Mouse (Mus musculus) kidney, postnatal 36 days (tissue): ENCODE data around the gene Tomm6.

Experiments
- DNase-seq, 2 experiments: peaks; one replicate each; pipeline ENCODE4 v3.0.0; 2021 to 2022; ENCODE audit warnings: mixed read lengths in 2 of 2

Tomm6 gene

GRCm38 (mm10) chr17:47688344-47688607, at the start of gene Tomm6:
Gene Tomm6 (minus strand): TSS chr17:47688386.
- no peak for DNase-seq

- peak; percentile 95 for DNase-seq
Observed at GRCm38 (mm10) chr17:47737271-47738065, 49.3 kb upstream of the Tomm6 start.

- peak; percentile 96 to 99 for DNase-seq
Observed at GRCm38 (mm10) chr17:47736856-47737255, 48.7 kb upstream of the Tomm6 start, which contains the start of gene Tfeb. Gene Tfeb (plus strand): TSS chr17:47737030.

- DNase-seq, result no peak
Observed at GRCm38 (mm10) chr17:47735553-47736100, 47.4 kb upstream of the Tomm6 start.

- DNase-seq, result no peak
Observed at GRCm38 (mm10) chr17:47730633-47731575, 42.7 kb upstream of the Tomm6 start.

- no peak for DNase-seq
Observed at GRCm38 (mm10) chr17:47726566-47726965, 38.4 kb upstream of the Tomm6 start, which contains the start of gene Pgc. Gene Pgc (plus strand): TSS chr17:47726842.

- DNase-seq, result no peak
Observed at GRCm38 (mm10) chr17:47721183-47721582, 33.0 kb upstream of the Tomm6 start.

GRCm38 (mm10) chr17:47715037-47715436, 26.9 kb upstream of the Tomm6 start:
- no peak for DNase-seq

GRCm38 (mm10) chr17:47712889-47713571, 24.8 kb upstream of the Tomm6 start:
- DNase-seq, result no peak

- no peak for DNase-seq
Observed at GRCm38 (mm10) chr17:47711883-47712282, 23.7 kb upstream of the Tomm6 start.

- DNase-seq, result no peak
Observed at GRCm38 (mm10) chr17:47710036-47710435, 21.9 kb upstream of the Tomm6 start.

GRCm38 (mm10) chr17:47708972-47709371, 20.8 kb upstream of the Tomm6 start:
- no peak for DNase-seq

- peak; percentile 45 to 61 for DNase-seq
Observed at GRCm38 (mm10) chr17:47707961-47708360, 19.8 kb upstream of the Tomm6 start.

GRCm38 (mm10) chr17:47706196-47706595, 18.0 kb upstream of the Tomm6 start:
- DNase-seq, result peak in 1 of 2 experiments; percentile 30

- peak in 1 of 2 experiments; percentile 61 for DNase-seq
Observed at GRCm38 (mm10) chr17:47704692-47705091, 16.5 kb upstream of the Tomm6 start.

- no peak for DNase-seq
Observed at GRCm38 (mm10) chr17:47703556-47703955, 15.4 kb upstream of the Tomm6 start.

GRCm38 (mm10) chr17:47702548-47703345, 14.6 kb upstream of the Tomm6 start:
- DNase-seq, result no peak

GRCm38 (mm10) chr17:47701793-47702192, 13.6 kb upstream of the Tomm6 start:
- no peak for DNase-seq

- DNase-seq, result peak; percentile 45 to 56
Observed at GRCm38 (mm10) chr17:47699055-47699454, 10.9 kb upstream of the Tomm6 start.

- DNase-seq, result peak; percentile 76 to 87
Observed at GRCm38 (mm10) chr17:47698156-47698555, 10.0 kb upstream of the Tomm6 start.

- no peak for DNase-seq
Observed at GRCm38 (mm10) chr17:47695337-47695710, 7.1 kb upstream of the Tomm6 start.
